ENCODE assay signal across 14 mouse cellular contexts in genomic region chr4:135623121-135623707, GRCm38 (mm10). TPM values are rescaled to one million over a fixed set of nuclear protein-coding genes. Genes with fewer than 3 reads are reported as not detected.
DNase-seq lines count a peak whose midpoint lies in the region; ATAC-seq and TF ChIP-seq lines count a peak whose summit lies in the region.
"Had no signal": no experiment of that assay in that cellular context is flagged by ENCODE, and none has a peak within 500 bp of the region (broad histone marks: within the 10 kb centered on the region; RNA-seq: fewer than 3 reads in every experiment).

No protein-coding gene starts in this region.

- no peaks in the 10 kb centered on the region for H3K9me3 ChIP-seq in intestine, embryonic 15.5 days
- H3K9me3 ChIP-seq in intestine, postnatal 0 days (ENCODE audit: control insufficient read depth), result 0 out of 2 replicates have a peak, but pooled peaks cover 3% of the 10 kb centered on the region
- H3K9me3 ChIP-seq in stomach, embryonic 14.5 days (ENCODE audit: control insufficient read depth, low read depth, low read length), result no peaks in the 10 kb centered on the region
- no peaks in the 10 kb centered on the region for H3K9me3 ChIP-seq in forebrain, postnatal 0 days (ENCODE audit: low read length)
- H3K9me3 ChIP-seq: forebrain, embryonic 15.5 days; heart, embryonic 15.5 days had no signal

- peak; percentile 59; the same call in 1 of the 2 replicates for ATAC-seq in intestine, embryonic 15.5 days
- ATAC-seq in intestine, postnatal 0 days, result no peak
- peak; percentile 58; the same call in 1 of the 2 replicates for ATAC-seq in stomach, embryonic 14.5 days (ENCODE audit: insufficient number of reproducible peaks, insufficient read depth, low FRiP score, low read depth)
- no peak for ATAC-seq in forebrain, postnatal 0 days
- ATAC-seq: forebrain, embryonic 15.5 days had no signal

- no peak for TF ChIP-seq POLR2A in bone marrow, adult 2 months (IDR thresholded peaks at IDR 0.05; ENCODE audit: borderline replicate concordance, control insufficient read depth, low read depth, low read length)

- no peak overlapping the region for H3K9ac ChIP-seq in intestine, embryonic 15.5 days
- no peak overlapping the region for H3K9ac ChIP-seq in intestine, postnatal 0 days (ENCODE audit: low read depth, low read length)
- no peak overlapping the region for H3K9ac ChIP-seq in stomach, embryonic 14.5 days (replicated peaks; ENCODE audit: low read depth, low read length)
- no peak overlapping the region for H3K9ac ChIP-seq in forebrain, postnatal 0 days
- H3K9ac ChIP-seq: forebrain, embryonic 15.5 days; heart, embryonic 15.5 days had no signal

- no peaks in the 10 kb centered on the region for H3K27me3 ChIP-seq in intestine, embryonic 15.5 days (replicated peaks)
- peaks cover 5% of the 10 kb centered on the region; the same call in 1 of the 2 replicates for H3K27me3 ChIP-seq in intestine, postnatal 0 days (replicated peaks; ENCODE audit: control insufficient read depth, insufficient read depth, low read length)
- no peaks in the 10 kb centered on the region for H3K27me3 ChIP-seq in stomach, embryonic 14.5 days (ENCODE audit: control insufficient read depth, insufficient read depth, low read length)
- H3K27me3 ChIP-seq in forebrain, postnatal 0 days (ENCODE audit: insufficient read depth, low read length), result no peaks in the 10 kb centered on the region
- H3K27me3 ChIP-seq: forebrain, embryonic 15.5 days had no signal

- no peak overlapping the region for H3K27ac ChIP-seq in intestine, embryonic 15.5 days
- no peak overlapping the region for H3K27ac ChIP-seq in intestine, postnatal 0 days (ENCODE audit: low read depth, low read length)
- H3K27ac ChIP-seq in bone marrow, adult 2 months (ENCODE audit: control insufficient read depth, insufficient read depth, low read depth, low read length, poor library complexity), result peak overlapping the region; percentile 82
- H3K27ac ChIP-seq in stomach, embryonic 14.5 days (ENCODE audit: low read length), result no peak overlapping the region
- no peak overlapping the region for H3K27ac ChIP-seq in forebrain, postnatal 0 days (ENCODE audit: low read depth, low read length)
- H3K27ac ChIP-seq: forebrain, embryonic 15.5 days; heart, embryonic 15.5 days had no signal

- WGBS in intestine, embryonic 15.5 days, result 71% methylated on average over 9 of the region's 9 CpGs
- 67% methylated on average over 9 of the region's 9 CpGs for WGBS in intestine, postnatal 0 days
- WGBS in bone marrow, adult 2 months, result 35% methylated on average over 9 of the region's 9 CpGs
- WGBS in stomach, embryonic 14.5 days, result 67% methylated on average over 9 of the region's 9 CpGs
- 71% methylated on average over 9 of the region's 9 CpGs for WGBS in forebrain, postnatal 0 days

- no peak overlapping the region for H3K4me3 ChIP-seq in intestine, embryonic 15.5 days (replicated peaks)
- no peak overlapping the region for H3K4me3 ChIP-seq in intestine, postnatal 0 days (ENCODE audit: low read depth, low read length)
- H3K4me3 ChIP-seq in bone marrow, adult 2 months (replicated peaks; ENCODE audit: control insufficient read depth, low read depth, low read length), result no peak overlapping the region
- no peak overlapping the region for H3K4me3 ChIP-seq in stomach, embryonic 14.5 days (ENCODE audit: low read depth, low read length)
- no peak overlapping the region for H3K4me3 ChIP-seq in forebrain, postnatal 0 days (ENCODE audit: low read depth, low read length)
- H3K4me3 ChIP-seq: forebrain, embryonic 15.5 days; heart, embryonic 15.5 days had no signal

- no peak overlapping the region for H3K4me2 ChIP-seq in intestine, embryonic 15.5 days (replicated peaks)
- no peak overlapping the region for H3K4me2 ChIP-seq in intestine, postnatal 0 days (replicated peaks; ENCODE audit: low read depth)
- H3K4me2 ChIP-seq in stomach, embryonic 14.5 days (replicated peaks; ENCODE audit: low read depth, low read length), result no peak overlapping the region
- no peak overlapping the region for H3K4me2 ChIP-seq in forebrain, postnatal 0 days (ENCODE audit: low read depth)
- H3K4me2 ChIP-seq: forebrain, embryonic 15.5 days; heart, embryonic 15.5 days had no signal

- no peaks in the 10 kb centered on the region for H3K36me3 ChIP-seq in intestine, embryonic 15.5 days
- H3K36me3 ChIP-seq in intestine, postnatal 0 days (ENCODE audit: control insufficient read depth, insufficient read depth), result no peaks in the 10 kb centered on the region
- no peaks in the 10 kb centered on the region for H3K36me3 ChIP-seq in stomach, embryonic 14.5 days (ENCODE audit: control insufficient read depth, insufficient read depth, low read length)
- H3K36me3 ChIP-seq in forebrain, postnatal 0 days (ENCODE audit: insufficient read depth), result no peaks in the 10 kb centered on the region
- H3K36me3 ChIP-seq: forebrain, embryonic 15.5 days; heart, embryonic 15.5 days had no signal

- H3K4me1 ChIP-seq in intestine, embryonic 15.5 days (replicated peaks), result peaks cover 2% of the 10 kb centered on the region; the same call in 1 of the 2 replicates
- no peaks in the 10 kb centered on the region for H3K4me1 ChIP-seq in intestine, postnatal 0 days (replicated peaks; ENCODE audit: control insufficient read depth, insufficient read depth, low read length)
- H3K4me1 ChIP-seq in bone marrow, adult 2 months (ENCODE audit: control insufficient read depth, insufficient read depth, low read length), result no peaks in the 10 kb centered on the region; the same call in 1 of the 2 replicates
- no peaks in the 10 kb centered on the region for H3K4me1 ChIP-seq in stomach, embryonic 14.5 days (ENCODE audit: control insufficient read depth, insufficient read depth, low read length)
- no peaks in the 10 kb centered on the region for H3K4me1 ChIP-seq in forebrain, postnatal 0 days (ENCODE audit: insufficient read depth)
- H3K4me1 ChIP-seq: forebrain, embryonic 15.5 days; heart, embryonic 15.5 days had no signal

- DNase-seq in liver, result peak; percentile 89
- no peak for DNase-seq in layer of hippocampus, adult 18-20 months (ENCODE audit: low spot score in 2 of 2)
- DNase-seq in neural tube, embryonic 10.5 days (ENCODE audit: extremely low spot score, low spot score), result no peak
- DNase-seq in forebrain, postnatal 0 days, result no peak
- DNase-seq: adrenal gland, postnatal 14 days; cerebellum, postnatal 36 days; kidney, adult 11 months; lung, postnatal 10 days had no signal

- no peak for TF ChIP-seq CTCF in intestine, postnatal 0 days (IDR thresholded peaks at IDR 0.05; ENCODE audit: low read depth)
- TF ChIP-seq CTCF in bone marrow, adult 2 months (IDR thresholded peaks at IDR 0.05; ENCODE audit: control insufficient read depth, insufficient read depth, low read length), result no peak
- TF ChIP-seq CTCF in forebrain, postnatal 0 days (IDR thresholded peaks at IDR 0.05; ENCODE audit: low read depth), result no peak

RNA-seq across cellular contexts. Expression of gene Grhl3, which starts 49.8 kb away (rescaled TPM):
- polyA plus RNA-seq in intestine, embryonic 15.5 days (2015; fragmentation: Nextera tagmentation; extraction: Ambion mirVana), result 4.3 and 4.4 TPM in 2 replicates
- 0.39 and 0.51 TPM in 2 replicates for polyA plus RNA-seq in intestine, postnatal 0 days (2015; fragmentation: Nextera tagmentation; extraction: Ambion mirVana)
- not detected in 2 replicates for polyA plus RNA-seq in bone marrow, adult 2 months (2011; ENCODE audit: insufficient read depth, insufficient read length, low replicate concordance, missing spikeins)
- polyA plus RNA-seq in stomach, embryonic 14.5 days (2014; fragmentation: Nextera tagmentation; extraction: Ambion mirVana), result 30.6 and 33.0 TPM in 2 replicates
- under 1 TPM; 0.48 to 0.79 TPM for total RNA-seq in layer of hippocampus, adult 18-20 months (2021)
- total RNA-seq in forebrain, postnatal 0 days (2014; rRNA removed), result 1.0 and 1.5 TPM in 2 replicates
- polyA plus RNA-seq in forebrain, postnatal 0 days (2015; fragmentation: Nextera tagmentation; extraction: Ambion mirVana), result 0.44 and 0.76 TPM in 2 replicates

Comparison
In these comparisons a context has a peak if more than half of its experiments do, and no peak if none do; other contexts are left out.
1. ATAC-seq: peak in intestine, embryonic 15.5 days (single experiment) and stomach, embryonic 14.5 days (single experiment); none in intestine, postnatal 0 days (single experiment) and forebrain, postnatal 0 days (single experiment).